Mouse (Mus musculus): ENCODE data around the gene Treml2.

- TF ChIP-seq EP300 (IDR thresholded peaks at IDR 0.05; ENCODE audit: insufficient read depth, low read depth, low read length), result no peak
- no peak for TF ChIP-seq POLR2A (IDR thresholded peaks at IDR 0.05; ENCODE audit: insufficient read depth, low read depth, low read length)
Measured at GRCm38 (mm10) chr17:48300861-48301260, 1.6 kb downstream of the Treml2 start.

Measured in heart, adult 2 months (tissue).